Mouse (Mus musculus) G1E (cell line): ENCODE data around the gene Ciao2b.

Source experiments
- CTCF ChIP-seq: IDR thresholded peaks from 2 replicates; pipeline ENCODE4 v1.5.1; 2012; ENCODE audit warnings: low read depth, low read length, inconsistent platforms, mixed read lengths
- GATA1 ChIP-seq: IDR thresholded peaks from 2 replicates; pipeline ENCODE4 v1.6.1; 2012; ENCODE audit warnings: borderline replicate concordance, low read length, inconsistent platforms, mixed read lengths
- POLR2AphosphoS5 ChIP-seq: IDR thresholded peaks from 2 replicates; pipeline ENCODE4 v1.6.1; 2012; ENCODE audit warnings: low read depth, low read length, inconsistent platforms; ENCODE audit not compliant: insufficient replicate concordance

DNA sequence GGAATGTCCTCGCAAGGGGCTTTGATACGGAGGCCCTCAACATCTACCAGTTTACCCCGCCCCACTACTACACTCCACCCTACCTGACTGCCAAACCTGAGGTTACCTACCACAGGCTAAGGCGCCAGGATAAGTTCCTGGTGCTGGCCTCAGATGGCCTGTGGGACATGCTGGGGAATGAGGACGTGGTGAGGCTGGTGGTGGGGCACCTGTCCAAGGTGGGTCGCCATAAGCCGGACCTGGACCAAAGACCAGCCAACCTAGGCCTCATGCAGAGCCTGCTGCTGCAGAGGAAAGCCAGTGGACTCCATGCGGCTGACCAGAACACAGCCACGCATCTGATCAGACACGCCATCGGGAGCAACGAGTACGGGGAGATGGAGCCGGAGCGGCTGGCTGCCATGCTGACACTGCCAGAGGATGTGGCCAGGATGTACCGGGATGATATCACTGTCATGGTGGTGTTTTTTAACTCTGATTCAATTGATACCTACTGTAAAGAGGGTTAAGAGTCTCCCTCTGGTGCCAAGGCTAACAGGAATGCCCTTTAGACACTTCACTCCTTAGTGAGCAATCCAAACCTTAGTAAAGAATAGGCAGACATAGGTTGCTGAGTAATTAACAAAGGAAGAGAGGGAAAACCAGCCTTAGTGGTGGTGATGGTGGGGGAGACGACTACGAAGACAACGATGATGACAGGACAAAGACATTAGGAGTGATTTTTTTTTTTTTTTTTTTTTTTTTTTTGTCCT lies 47.0 kb downstream of the Ciao2b start:
- TF ChIP-seq GATA1 (no peak), CTCF (no peak), POLR2AphosphoS5 (no peak)
